Mouse (Mus musculus): ENCODE results near the gene Layn. TPM values are rescaled to one million over a fixed set of nuclear protein-coding genes. Genes with fewer than 3 reads are reported as not detected.

Layn gene
- polyA plus RNA-seq, 1 experiment from 2014 or later = 2.1 TPM

DNA sequence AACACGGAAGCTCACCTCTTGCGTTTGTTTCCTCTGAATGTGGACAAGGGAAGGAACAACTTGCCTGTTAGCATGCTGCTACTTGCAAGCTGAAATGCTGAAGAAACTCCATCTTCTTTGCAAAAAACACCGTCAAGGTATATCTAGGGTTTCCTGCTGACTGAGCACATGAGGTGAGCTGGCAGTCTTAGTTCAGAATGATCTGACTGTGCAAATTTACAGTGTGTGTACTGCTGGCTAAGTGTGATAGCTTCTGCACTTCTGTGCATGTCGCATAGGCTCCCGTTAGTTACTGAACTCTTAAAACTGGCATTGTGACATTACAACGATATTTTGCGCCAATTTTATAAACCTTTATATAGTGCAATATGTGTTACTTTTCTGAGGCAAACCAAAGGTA, 57.2 kb downstream of the Layn start:
- Histone ChIP-seq H3K27me3 (ENCODE audit: control insufficient read depth, insufficient read depth, low read length) (no peaks in the 10 kb centered on the region), H3K9ac (no peak overlapping the region)

DNA sequence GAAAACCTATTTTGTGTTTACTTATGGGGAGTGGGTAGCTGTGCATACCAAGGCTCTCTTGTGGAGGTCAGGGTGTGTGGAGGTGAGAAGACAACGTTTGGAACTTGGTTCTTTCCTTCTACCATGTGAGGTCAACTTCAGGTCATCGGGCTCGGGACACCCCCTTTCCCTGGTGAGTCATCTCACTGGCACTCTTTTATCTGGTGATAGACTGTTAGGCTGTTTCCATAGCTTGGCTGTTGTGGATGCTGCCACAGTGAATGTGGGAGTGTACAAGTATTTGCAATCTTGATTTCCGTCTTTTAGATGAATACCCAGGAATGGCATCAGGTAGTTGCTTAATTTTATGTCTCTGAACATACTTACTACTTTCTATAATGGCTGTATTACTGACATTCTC, 61.2 kb downstream of the Layn start:
- Histone ChIP-seq H3K9ac (no peak overlapping the region), H3K4me3 (replicated peaks; ENCODE audit: low read length) (no peak overlapping the region), H3K9me3 (ENCODE audit: control insufficient read depth, low read length) (no peaks in the 10 kb centered on the region), H3K27ac (no peak overlapping the region), H3K4me2 (replicated peaks) (no peak overlapping the region), H3K36me3 (replicated peaks; ENCODE audit: control insufficient read depth, insufficient read depth) (no peaks in the 10 kb centered on the region), H3K4me1 (replicated peaks; ENCODE audit: control insufficient read depth, insufficient read depth, low read length) (no peaks in the 10 kb centered on the region), H3K27me3 (ENCODE audit: control insufficient read depth, insufficient read depth, low read length) (no peaks in the 10 kb centered on the region)
- ATAC-seq (ENCODE audit: low FRiP score) (no peak), DNase-seq (ENCODE audit: low spot score) (no peak)
- WGBS = 58% methylated on average over 4 of the region's 4 CpGs

More for the DNA sequence above, 57.2 kb downstream of the Layn start:
- no peak for ATAC-seq (ENCODE audit: low FRiP score)
- H3K27ac ChIP-seq = no peak overlapping the region
- no peak overlapping the region for H3K4me2 ChIP-seq (replicated peaks)
- H3K4me1 ChIP-seq (replicated peaks; ENCODE audit: control insufficient read depth, insufficient read depth, low read length) = no peaks in the 10 kb centered on the region
- WGBS = 83% methylated on average over 7 of the region's 7 CpGs
- no peak overlapping the region for H3K4me3 ChIP-seq (replicated peaks; ENCODE audit: low read length)
- H3K36me3 ChIP-seq (replicated peaks; ENCODE audit: control insufficient read depth, insufficient read depth) = no peaks in the 10 kb centered on the region
- no peak for DNase-seq (ENCODE audit: low spot score)
- no peaks in the 10 kb centered on the region for H3K9me3 ChIP-seq (ENCODE audit: control insufficient read depth, low read length)

DNA sequence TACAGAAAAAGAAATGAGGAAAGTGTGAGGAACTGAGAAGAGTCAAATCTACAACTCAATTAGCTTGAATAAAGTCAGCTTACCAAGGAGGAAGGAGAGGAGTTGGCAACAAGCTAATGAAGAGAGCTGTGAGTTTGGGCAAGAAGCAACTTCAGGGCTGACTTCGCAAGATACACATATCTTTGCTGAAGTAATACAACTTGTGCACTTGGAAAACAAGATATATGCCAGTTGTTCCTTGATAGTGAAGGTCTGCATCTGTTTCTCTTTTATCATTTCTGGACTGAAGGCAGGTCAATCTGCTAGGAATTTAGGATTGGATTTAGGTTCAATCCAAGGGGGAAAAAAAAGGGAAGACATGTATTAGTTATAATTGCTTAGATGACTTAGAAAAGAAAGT, 63.2 kb downstream of the Layn start:
- 89% methylated on average over 1 of the region's 1 CpGs for WGBS
- ATAC-seq (ENCODE audit: low FRiP score) (no peak), DNase-seq (ENCODE audit: low spot score) (no peak)
- H3K27ac ChIP-seq = no peak overlapping the region
- no peaks in the 10 kb centered on the region for H3K36me3 ChIP-seq (replicated peaks; ENCODE audit: control insufficient read depth, insufficient read depth)
- no peak overlapping the region for H3K4me2 ChIP-seq (replicated peaks)
- H3K27me3 ChIP-seq (ENCODE audit: control insufficient read depth, insufficient read depth, low read length) = no peaks in the 10 kb centered on the region
- no peaks in the 10 kb centered on the region for H3K9me3 ChIP-seq (ENCODE audit: control insufficient read depth, low read length)
- H3K4me1 ChIP-seq (replicated peaks; ENCODE audit: control insufficient read depth, insufficient read depth, low read length) = no peaks in the 10 kb centered on the region
- H3K9ac ChIP-seq = no peak overlapping the region
- no peak overlapping the region for H3K4me3 ChIP-seq (replicated peaks; ENCODE audit: low read length)

GRCm38 (mm10) chr9:51009656-51009950, 67.3 kb downstream of the Layn start:
- Histone ChIP-seq H3K36me3 (replicated peaks; ENCODE audit: control insufficient read depth, insufficient read depth) (no peaks in the 10 kb centered on the region), H3K9ac (peak overlapping the region; percentile 29), H3K4me3 (replicated peaks; ENCODE audit: low read length) (peak overlapping the region; percentile 99), H3K27ac (no peak overlapping the region), H3K27me3 (ENCODE audit: control insufficient read depth, insufficient read depth, low read length) (no peaks in the 10 kb centered on the region), H3K9me3 (ENCODE audit: control insufficient read depth, low read length) (no peaks in the 10 kb centered on the region), H3K4me2 (replicated peaks) (peak overlapping the region; percentile 73), H3K4me1 (replicated peaks; ENCODE audit: control insufficient read depth, insufficient read depth, low read length) (peaks cover 10% of the 10 kb centered on the region)
- DNase-seq (ENCODE audit: low spot score) = no peak
- WGBS = 7% methylated on average over 6 of the region's 6 CpGs
- ATAC-seq (ENCODE audit: low FRiP score) = no peak

DNA sequence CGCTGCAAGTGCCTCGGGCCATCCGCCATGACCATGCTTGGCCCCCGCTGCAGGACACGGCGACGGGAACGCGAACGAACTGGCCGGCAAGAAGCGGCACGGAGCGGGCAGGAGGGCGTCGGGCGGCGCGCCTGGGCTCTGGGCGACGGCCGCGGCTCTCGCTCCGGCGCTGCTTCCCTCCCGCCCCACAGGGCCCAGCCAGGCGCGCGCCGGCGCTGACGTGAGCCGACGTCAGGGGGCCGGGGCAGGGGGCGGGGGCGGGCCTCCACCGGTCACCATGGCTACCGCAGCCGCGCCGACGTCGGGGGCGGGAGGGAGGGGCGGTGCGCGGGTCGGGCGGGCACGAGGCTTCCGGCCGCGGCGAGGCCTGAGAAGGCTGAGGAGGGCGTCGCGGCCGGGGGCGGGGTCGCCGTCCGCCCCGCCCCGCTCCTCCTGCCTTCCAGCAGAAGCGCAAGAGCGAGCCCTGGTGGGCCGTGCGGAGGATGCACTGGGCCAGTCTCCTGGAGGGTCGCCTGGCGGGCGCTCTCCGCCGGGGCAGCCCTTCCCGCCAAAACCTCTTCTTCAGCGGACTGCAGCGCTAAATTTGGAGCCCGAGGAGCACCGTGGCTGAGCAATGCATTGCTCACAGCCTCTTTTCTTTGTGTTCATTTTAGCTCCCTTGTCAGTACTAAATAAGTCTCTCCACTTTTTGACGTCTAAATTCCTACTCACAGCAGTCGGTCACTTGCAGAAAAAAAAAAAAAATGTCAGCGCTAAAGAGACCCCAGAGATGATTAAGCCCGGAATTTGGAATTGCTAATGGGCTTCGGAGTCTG, 67.8 kb downstream of the Layn start, which contains the start of gene Sik2:
Gene Sik2, minus strand, starts transcription at position 233 of the 815 bp plus-strand sequence.
- Histone ChIP-seq H3K36me3 (replicated peaks; ENCODE audit: control insufficient read depth, insufficient read depth) (no peaks in the 10 kb centered on the region), H3K27me3 (ENCODE audit: control insufficient read depth, insufficient read depth, low read length) (no peaks in the 10 kb centered on the region), H3K4me3 (replicated peaks; ENCODE audit: low read length) (peak within 1 kb of the TSS; percentile 99), H3K9me3 (ENCODE audit: control insufficient read depth, low read length) (no peaks in the 10 kb centered on the region), H3K9ac (peak within 1 kb of the TSS; percentile 91), H3K4me2 (replicated peaks) (peak within 1 kb of the TSS; percentile 73), H3K27ac (peak within 1 kb of the TSS; percentile 84), H3K4me1 (replicated peaks; ENCODE audit: control insufficient read depth, insufficient read depth, low read length) (peaks cover 10% of the 10 kb centered on the region)
- DNase-seq (ENCODE audit: low spot score) (peak; percentile 90), ATAC-seq (ENCODE audit: low FRiP score) (peak; percentile 98)
- WGBS = under 1% methylated on average over 57 of the region's 85 CpGs

DNA sequence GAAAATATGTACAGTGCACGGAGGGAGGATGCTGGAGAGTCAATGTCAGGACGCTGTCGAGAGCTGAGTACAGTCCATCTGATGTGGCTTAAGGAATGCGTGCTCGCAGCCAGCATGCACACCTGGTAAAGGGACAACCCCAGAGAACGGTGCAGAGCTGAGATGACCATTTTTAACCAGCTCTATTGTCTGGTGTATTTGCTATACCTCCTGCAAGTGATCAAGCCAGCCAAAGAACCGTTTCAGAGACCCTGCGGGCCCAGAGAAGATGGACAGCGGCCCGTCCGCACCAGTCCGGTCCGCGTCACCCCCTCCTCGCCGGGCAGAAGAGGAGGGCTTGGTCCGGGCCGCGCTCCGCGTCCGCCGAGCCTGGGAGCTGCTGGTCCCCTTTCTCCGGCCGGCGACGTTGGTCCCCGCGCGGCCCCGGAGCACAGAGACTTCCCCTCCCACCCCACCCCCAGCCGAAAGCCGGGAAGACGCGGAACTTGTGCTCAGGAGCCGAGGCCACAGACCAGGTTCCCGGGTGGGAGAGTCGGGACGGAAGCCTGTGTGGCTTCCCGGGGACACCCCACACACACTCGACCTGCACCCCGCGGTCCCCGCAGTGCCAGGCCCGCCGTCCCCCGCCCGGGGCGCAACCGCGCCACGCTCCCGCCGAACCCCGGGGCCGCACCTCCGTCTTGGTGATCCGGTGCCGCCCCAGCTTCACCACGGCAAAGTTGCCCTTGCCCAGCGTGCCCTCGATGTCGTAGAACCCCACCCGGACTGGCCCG, 68.6 kb downstream of the Layn start:
- WGBS = under 1% methylated on average over 61 of the region's 65 CpGs
- no peaks in the 10 kb centered on the region for H3K36me3 ChIP-seq (replicated peaks; ENCODE audit: control insufficient read depth, insufficient read depth)
- peak overlapping the region; percentile 91 for H3K9ac ChIP-seq
- H3K27me3 ChIP-seq (ENCODE audit: control insufficient read depth, insufficient read depth, low read length) = no peaks in the 10 kb centered on the region
- DNase-seq (ENCODE audit: low spot score) = no peak
- no peaks in the 10 kb centered on the region for H3K9me3 ChIP-seq (ENCODE audit: control insufficient read depth, low read length)
- H3K4me3 ChIP-seq (replicated peaks; ENCODE audit: low read length) = peak overlapping the region; percentile 99
- no peak; the same call in 1 of the 2 replicates for ATAC-seq (ENCODE audit: low FRiP score)
- H3K4me2 ChIP-seq (replicated peaks) = peak overlapping the region; percentile 73
- peak overlapping the region; percentile 84 for H3K27ac ChIP-seq
- peaks cover 10% of the 10 kb centered on the region for H3K4me1 ChIP-seq (replicated peaks; ENCODE audit: control insufficient read depth, insufficient read depth, low read length)

DNA sequence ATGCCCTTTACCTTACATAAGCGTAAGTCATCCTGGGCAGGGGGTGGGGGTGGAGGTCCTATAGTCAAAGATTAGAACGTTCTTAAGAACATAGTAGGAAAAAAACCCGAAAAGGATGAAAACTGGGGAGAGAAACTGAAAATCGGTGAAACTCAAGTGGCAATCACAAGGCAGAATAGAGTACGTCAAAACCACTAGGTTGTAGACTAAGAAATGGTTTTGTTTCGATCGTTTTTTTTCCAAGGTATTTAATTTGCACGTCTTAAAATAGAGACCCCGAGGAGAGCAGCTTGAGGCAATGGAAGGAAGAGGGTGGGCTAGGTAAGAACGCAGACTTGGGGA, 69.2 kb downstream of the Layn start:
- Histone ChIP-seq H3K4me3 (replicated peaks; ENCODE audit: low read length) (peak overlapping the region; percentile 99), H3K4me1 (replicated peaks; ENCODE audit: control insufficient read depth, insufficient read depth, low read length) (peaks cover 10% of the 10 kb centered on the region), H3K9me3 (ENCODE audit: control insufficient read depth, low read length) (no peaks in the 10 kb centered on the region), H3K4me2 (replicated peaks) (peak overlapping the region; percentile 73), H3K36me3 (replicated peaks; ENCODE audit: control insufficient read depth, insufficient read depth) (no peaks in the 10 kb centered on the region), H3K27ac (peak overlapping the region; percentile 84; the same call in 1 of the 2 replicates), H3K9ac (peak overlapping the region; percentile 91), H3K27me3 (ENCODE audit: control insufficient read depth, insufficient read depth, low read length) (no peaks in the 10 kb centered on the region)
- WGBS = 13% methylated on average over 10 of the region's 10 CpGs
- ATAC-seq (ENCODE audit: low FRiP score) (no peak), DNase-seq (ENCODE audit: low spot score) (no peak)

DNA sequence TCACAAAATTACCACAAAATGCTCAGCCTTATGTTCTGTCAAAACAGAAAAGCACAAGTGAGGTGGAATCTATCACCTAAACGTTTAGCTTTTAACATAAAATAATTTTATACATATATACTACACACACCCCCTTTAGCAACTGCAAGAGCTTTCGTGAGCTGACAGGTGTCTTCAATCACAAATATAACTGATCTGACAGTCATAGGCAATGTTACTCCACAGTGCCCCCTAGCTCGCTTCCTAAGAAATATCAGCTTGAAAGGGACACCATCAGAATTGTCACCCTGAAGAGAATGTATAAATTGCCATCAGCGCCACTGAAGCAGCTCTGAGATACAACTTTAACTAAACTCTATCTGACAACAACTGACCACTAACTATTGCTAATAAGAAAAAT, 70.0 kb downstream of the Layn start:
- no peak overlapping the region for H3K9ac ChIP-seq
- H3K36me3 ChIP-seq (replicated peaks; ENCODE audit: control insufficient read depth, insufficient read depth) = no peaks in the 10 kb centered on the region
- no peaks in the 10 kb centered on the region for H3K27me3 ChIP-seq (ENCODE audit: control insufficient read depth, insufficient read depth, low read length)
- H3K4me2 ChIP-seq (replicated peaks) = peak overlapping the region; percentile 73
- 3% methylated on average over 4 of the region's 4 CpGs for WGBS
- no peak overlapping the region for H3K4me3 ChIP-seq (replicated peaks; ENCODE audit: low read length)
- no peak overlapping the region for H3K27ac ChIP-seq
- peaks cover 10% of the 10 kb centered on the region for H3K4me1 ChIP-seq (replicated peaks; ENCODE audit: control insufficient read depth, insufficient read depth, low read length)
- ATAC-seq (ENCODE audit: low FRiP score) (no peak), DNase-seq (ENCODE audit: low spot score) (peak; percentile 74)
- H3K9me3 ChIP-seq (ENCODE audit: control insufficient read depth, low read length) = no peaks in the 10 kb centered on the region

Measured in hindbrain, embryonic 14.5 days (tissue).